Mouse (Mus musculus): ENCODE data around the gene Pask.

DNA sequence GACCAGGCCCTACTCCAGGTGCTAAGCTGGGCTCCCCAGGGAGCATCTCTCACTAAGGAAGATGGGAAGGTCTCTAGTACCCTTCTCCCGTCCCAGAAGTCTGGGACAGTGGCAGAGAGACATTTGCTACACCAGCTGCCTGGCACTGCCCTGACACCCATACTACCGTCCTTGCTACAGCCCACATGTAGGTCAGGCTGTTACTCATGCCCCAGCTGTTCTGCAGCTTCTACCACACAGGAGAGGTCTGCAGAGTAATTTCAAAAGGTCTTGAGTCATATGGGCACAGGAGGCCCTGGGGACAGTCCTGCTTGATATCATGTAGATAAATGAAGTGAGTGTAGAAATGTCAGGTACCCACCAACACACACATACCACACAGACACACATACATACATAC lies 45.6 kb upstream of the Pask start:
- no peak for TF ChIP-seq CTCF (IDR thresholded peaks at IDR 0.05; ENCODE audit: control insufficient read depth, insufficient read depth, insufficient read length)
- no peak for TF ChIP-seq MYOG (IDR thresholded peaks at IDR 0.05; ENCODE audit: control insufficient read depth, extremely low read depth, insufficient read length)
